Mouse (Mus musculus) small intestine, adult 2 months (tissue): ENCODE measurements at regions not wholly inside any gene's neighbourhood (a gene's known extent, or its start where the extent isn't known, plus 50 kb on each side); places are given as distances from the start of the nearest gene placed in this dataset.

ENCODE experiments used
- CTCF ChIP-seq: fragments of 200-500 bp; IDR thresholded peaks from 2 replicates; pipeline ENCODE4 v1.5.1; 2012; ENCODE audit warnings: low read depth, mild to moderate bottlenecking, control low read depth, inconsistent platforms, low read length, moderate library complexity, mixed read lengths; ENCODE audit not compliant: insufficient replicate concordance, insufficient read length; ENCODE audit errors: extremely low read depth
- POLR2A ChIP-seq: fragments of 200-500 bp; IDR thresholded peaks from 2 replicates; pipeline ENCODE4 v1.6.1; 2012; ENCODE audit warnings: low read depth, mild to moderate bottlenecking, control low read depth, inconsistent platforms, low read length, moderate library complexity

GRCm38 (mm10) chr12:50273239-50273880, 375.5 kb downstream of the Prkd1 start:
- no peak for TF ChIP-seq CTCF
- TF ChIP-seq POLR2A = no peak
